Mouse (Mus musculus): ENCODE measurements around the gene Inip. TPM values are rescaled to one million over a fixed set of nuclear protein-coding genes. Genes with fewer than 3 reads are reported as not detected.

Inip gene
- polyA plus RNA-seq, 1 experiment from 2014 or later = 57.6 TPM

DNA sequence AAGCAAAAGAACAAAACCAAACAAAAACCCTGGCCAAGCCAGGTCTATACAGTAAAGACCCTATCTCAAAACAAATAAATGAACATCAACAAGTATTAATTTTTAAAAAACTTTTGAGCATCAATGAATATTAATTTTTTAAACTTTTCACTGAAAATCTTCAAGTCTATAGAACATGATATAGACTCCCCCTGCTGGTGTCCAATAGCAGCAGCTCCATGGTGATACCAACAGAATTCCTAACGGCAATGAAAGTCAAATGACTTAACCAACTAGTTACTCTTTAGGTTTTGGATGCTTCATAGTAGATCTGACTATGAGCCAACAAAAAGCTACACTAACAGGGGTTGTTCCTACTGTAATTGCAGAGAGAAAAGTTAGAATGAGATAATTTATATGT lies 20.8 kb downstream of the Inip start:
- no peak overlapping the region for H3K27ac ChIP-seq (ENCODE audit: low read length)
- no peak overlapping the region for H3K4me3 ChIP-seq (ENCODE audit: low read depth, low read length)
- ATAC-seq (ENCODE audit: insufficient number of reproducible peaks, insufficient read depth, low FRiP score, low read depth) = no peak
- no peaks in the 10 kb centered on the region for H3K9me3 ChIP-seq (ENCODE audit: control insufficient read depth, low read depth, low read length)
- H3K27me3 ChIP-seq (ENCODE audit: control insufficient read depth, insufficient read depth, low read length) = no peaks in the 10 kb centered on the region
- no peak overlapping the region for H3K9ac ChIP-seq (replicated peaks; ENCODE audit: low read depth, low read length)
- no peak overlapping the region for H3K4me2 ChIP-seq (replicated peaks; ENCODE audit: low read depth, low read length)
- 23% methylated on average over 1 of the region's 1 CpGs for WGBS
- H3K36me3 ChIP-seq (ENCODE audit: control insufficient read depth, insufficient read depth, low read length) = no peaks in the 10 kb centered on the region; the same call in 1 of the 2 replicates
- no peaks in the 10 kb centered on the region for H3K4me1 ChIP-seq (ENCODE audit: control insufficient read depth, insufficient read depth, low read length)

DNA sequence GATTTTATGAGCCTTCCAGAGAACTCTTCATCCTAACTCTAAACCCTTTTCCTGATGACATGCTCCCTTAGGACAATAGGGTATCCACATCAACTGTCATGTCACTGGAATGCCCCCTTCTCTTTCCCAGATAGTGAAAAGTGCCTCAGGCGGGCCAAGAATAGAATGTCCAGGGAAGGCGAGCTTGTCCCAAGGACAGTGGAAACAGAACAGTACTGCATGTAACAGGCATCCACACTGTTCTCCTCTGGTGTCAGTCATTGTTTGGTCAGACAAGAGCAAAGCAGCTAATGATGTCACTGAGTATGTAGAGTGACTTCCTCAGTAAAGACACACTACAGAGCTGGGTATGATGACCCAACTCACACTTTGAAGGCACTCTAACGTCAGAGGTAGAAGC lies 23.6 kb downstream of the Inip start:
- H3K36me3 ChIP-seq (ENCODE audit: control insufficient read depth, insufficient read depth, low read length) = peaks cover 10% of the 10 kb centered on the region
- no peaks in the 10 kb centered on the region for H3K27me3 ChIP-seq (ENCODE audit: control insufficient read depth, insufficient read depth, low read length)
- H3K4me2 ChIP-seq (replicated peaks; ENCODE audit: low read depth, low read length) = no peak overlapping the region
- H3K4me1 ChIP-seq (ENCODE audit: control insufficient read depth, insufficient read depth, low read length) = no peaks in the 10 kb centered on the region
- H3K4me3 ChIP-seq (ENCODE audit: low read depth, low read length) = no peak overlapping the region
- no peak overlapping the region for H3K9ac ChIP-seq (replicated peaks; ENCODE audit: low read depth, low read length)
- no peak overlapping the region for H3K27ac ChIP-seq (ENCODE audit: low read length)
- ATAC-seq (ENCODE audit: insufficient number of reproducible peaks, insufficient read depth, low FRiP score, low read depth) = no peak
- WGBS = 83% methylated on average over 3 of the region's 3 CpGs
- no peaks in the 10 kb centered on the region for H3K9me3 ChIP-seq (ENCODE audit: control insufficient read depth, low read depth, low read length)

- Histone ChIP-seq H3K4me1 (ENCODE audit: control insufficient read depth, insufficient read depth, low read length) (peaks cover 3% of the 10 kb centered on the region; the same call in 1 of the 2 replicates), H3K9me3 (ENCODE audit: control insufficient read depth, low read depth, low read length) (no peaks in the 10 kb centered on the region), H3K27ac (ENCODE audit: low read length) (no peak overlapping the region), H3K36me3 (ENCODE audit: control insufficient read depth, insufficient read depth, low read length) (peaks cover 32% of the 10 kb centered on the region), H3K9ac (replicated peaks; ENCODE audit: low read depth, low read length) (no peak overlapping the region), H3K27me3 (ENCODE audit: control insufficient read depth, insufficient read depth, low read length) (no peaks in the 10 kb centered on the region), H3K4me2 (replicated peaks; ENCODE audit: low read depth, low read length) (no peak overlapping the region), H3K4me3 (ENCODE audit: low read depth, low read length) (no peak overlapping the region)
- 64% methylated on average over 17 of the region's 17 CpGs for WGBS
- ATAC-seq (ENCODE audit: insufficient number of reproducible peaks, insufficient read depth, low FRiP score, low read depth) = no peak
Observed at GRCm38 (mm10) chr4:59772171-59772879, 29.1 kb downstream of the Inip start.

- Histone ChIP-seq H3K4me1 (ENCODE audit: control insufficient read depth, insufficient read depth, low read length) (peaks cover 3% of the 10 kb centered on the region; the same call in 1 of the 2 replicates), H3K4me3 (ENCODE audit: low read depth, low read length) (no peak overlapping the region), H3K4me2 (replicated peaks; ENCODE audit: low read depth, low read length) (no peak overlapping the region), H3K27ac (ENCODE audit: low read length) (no peak overlapping the region), H3K9ac (replicated peaks; ENCODE audit: low read depth, low read length) (no peak overlapping the region), H3K36me3 (ENCODE audit: control insufficient read depth, insufficient read depth, low read length) (peaks cover 22% of the 10 kb centered on the region), H3K27me3 (ENCODE audit: control insufficient read depth, insufficient read depth, low read length) (no peaks in the 10 kb centered on the region), H3K9me3 (ENCODE audit: control insufficient read depth, low read depth, low read length) (no peaks in the 10 kb centered on the region)
- ATAC-seq (ENCODE audit: insufficient number of reproducible peaks, insufficient read depth, low FRiP score, low read depth) = no peak
- 68% methylated on average over 2 of the region's 2 CpGs for WGBS
Observed at GRCm38 (mm10) chr4:59767717-59768116, 33.7 kb downstream of the Inip start.

GRCm38 (mm10) chr4:59765385-59766005 lies 35.9 kb downstream of the Inip start:
- Histone ChIP-seq H3K4me2 (replicated peaks; ENCODE audit: low read depth, low read length) (0 out of 2 replicates have a peak overlapping the region, but pooled peaks have one; percentile 11), H3K4me3 (ENCODE audit: low read depth, low read length) (no peak overlapping the region), H3K4me1 (ENCODE audit: control insufficient read depth, insufficient read depth, low read length) (peaks cover 3% of the 10 kb centered on the region; the same call in 1 of the 2 replicates), H3K9me3 (ENCODE audit: control insufficient read depth, low read depth, low read length) (no peaks in the 10 kb centered on the region), H3K27ac (ENCODE audit: low read length) (peak overlapping the region; percentile 77; the same call in 1 of the 2 replicates), H3K27me3 (ENCODE audit: control insufficient read depth, insufficient read depth, low read length) (no peaks in the 10 kb centered on the region), H3K9ac (replicated peaks; ENCODE audit: low read depth, low read length) (no peak overlapping the region), H3K36me3 (ENCODE audit: control insufficient read depth, insufficient read depth, low read length) (peaks cover 2% of the 10 kb centered on the region; the same call in 1 of the 2 replicates)
- 27% methylated on average over 7 of the region's 7 CpGs for WGBS
- peak; percentile 70; the same call in 1 of the 2 replicates for ATAC-seq (ENCODE audit: insufficient number of reproducible peaks, insufficient read depth, low FRiP score, low read depth)

- Histone ChIP-seq H3K36me3 (ENCODE audit: control insufficient read depth, insufficient read depth, low read length) (no peaks in the 10 kb centered on the region; the same call in 1 of the 2 replicates), H3K4me1 (ENCODE audit: control insufficient read depth, insufficient read depth, low read length) (peaks cover 8% of the 10 kb centered on the region; the same call in 1 of the 2 replicates), H3K9me3 (ENCODE audit: control insufficient read depth, low read depth, low read length) (no peaks in the 10 kb centered on the region), H3K27ac (ENCODE audit: low read length) (peak overlapping the region; percentile 77; the same call in 1 of the 2 replicates), H3K4me3 (ENCODE audit: low read depth, low read length) (no peak overlapping the region), H3K9ac (replicated peaks; ENCODE audit: low read depth, low read length) (no peak overlapping the region), H3K4me2 (replicated peaks; ENCODE audit: low read depth, low read length) (0 out of 2 replicates have a peak overlapping the region, but pooled peaks have one; percentile 11), H3K27me3 (ENCODE audit: control insufficient read depth, insufficient read depth, low read length) (no peaks in the 10 kb centered on the region)
- WGBS = 64% methylated on average over 7 of the region's 7 CpGs
- no peak for ATAC-seq (ENCODE audit: insufficient number of reproducible peaks, insufficient read depth, low FRiP score, low read depth)
Observed at GRCm38 (mm10) chr4:59764950-59765349, 36.4 kb downstream of the Inip start.

GRCm38 (mm10) chr4:59761365-59761729 lies 40.0 kb downstream of the Inip start:
- H3K27ac ChIP-seq (ENCODE audit: low read length) = no peak overlapping the region
- H3K9me3 ChIP-seq (ENCODE audit: control insufficient read depth, low read depth, low read length) = no peaks in the 10 kb centered on the region
- H3K36me3 ChIP-seq (ENCODE audit: control insufficient read depth, insufficient read depth, low read length) = no peaks in the 10 kb centered on the region
- no peak for ATAC-seq (ENCODE audit: insufficient number of reproducible peaks, insufficient read depth, low FRiP score, low read depth)
- WGBS = 78% methylated on average over 4 of the region's 4 CpGs
- H3K27me3 ChIP-seq (ENCODE audit: control insufficient read depth, insufficient read depth, low read length) = no peaks in the 10 kb centered on the region
- H3K4me2 ChIP-seq (replicated peaks; ENCODE audit: low read depth, low read length) = no peak overlapping the region
- no peak overlapping the region for H3K9ac ChIP-seq (replicated peaks; ENCODE audit: low read depth, low read length)
- H3K4me3 ChIP-seq (ENCODE audit: low read depth, low read length) = no peak overlapping the region
- H3K4me1 ChIP-seq (ENCODE audit: control insufficient read depth, insufficient read depth, low read length) = peaks cover 12% of the 10 kb centered on the region; the same call in 1 of the 2 replicates

DNA sequence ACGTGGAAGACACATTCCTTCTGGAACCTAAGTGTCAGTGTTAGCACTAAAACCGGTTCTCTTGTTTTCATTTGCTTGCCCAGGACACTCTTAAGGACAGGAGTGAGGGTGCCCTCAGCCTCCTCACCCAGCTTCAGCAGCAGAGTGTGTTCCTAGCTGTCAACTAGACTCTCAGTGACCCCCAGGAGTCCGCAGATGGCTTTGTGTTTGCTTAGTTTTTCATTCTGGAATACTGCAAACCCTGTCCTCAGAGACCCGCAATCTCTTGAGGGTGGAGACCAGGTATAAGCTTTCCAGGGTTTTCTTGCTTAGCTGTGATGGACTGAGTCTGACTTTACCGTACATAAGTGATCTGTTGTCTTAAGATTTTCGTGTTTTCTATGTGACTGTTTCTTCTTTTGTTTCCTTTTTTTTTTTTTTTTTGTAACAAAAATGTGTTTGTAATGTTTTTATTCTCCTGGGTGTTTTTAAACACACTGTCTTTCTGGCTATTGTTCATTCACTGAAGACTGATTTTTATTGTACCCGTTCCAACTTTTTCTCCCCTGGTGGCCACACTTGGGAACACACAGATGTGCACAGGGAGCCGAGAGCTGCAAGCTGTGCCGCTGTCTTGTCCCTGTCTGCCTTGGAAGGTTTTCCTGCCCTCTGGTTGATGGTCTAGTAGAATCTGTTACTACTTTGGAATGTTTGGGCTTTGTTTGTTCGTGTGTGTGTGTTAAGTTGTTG lies 40.6 kb downstream of the Inip start:
- no peak overlapping the region for H3K4me2 ChIP-seq (replicated peaks; ENCODE audit: low read depth, low read length)
- no peaks in the 10 kb centered on the region for H3K9me3 ChIP-seq (ENCODE audit: control insufficient read depth, low read depth, low read length)
- WGBS = 50% methylated on average over 10 of the region's 10 CpGs
- no peak for ATAC-seq (ENCODE audit: insufficient number of reproducible peaks, insufficient read depth, low FRiP score, low read depth)
- H3K27ac ChIP-seq (ENCODE audit: low read length) = no peak overlapping the region
- no peak overlapping the region for H3K9ac ChIP-seq (replicated peaks; ENCODE audit: low read depth, low read length)
- H3K36me3 ChIP-seq (ENCODE audit: control insufficient read depth, insufficient read depth, low read length) = no peaks in the 10 kb centered on the region
- no peak overlapping the region for H3K4me3 ChIP-seq (ENCODE audit: low read depth, low read length)
- peaks cover 12% of the 10 kb centered on the region; the same call in 1 of the 2 replicates for H3K4me1 ChIP-seq (ENCODE audit: control insufficient read depth, insufficient read depth, low read length)
- no peaks in the 10 kb centered on the region for H3K27me3 ChIP-seq (ENCODE audit: control insufficient read depth, insufficient read depth, low read length)
